Mouse (Mus musculus): ENCODE measurements around the gene Arid3c. TPM values are rescaled to one million over a fixed set of nuclear protein-coding genes. Genes with fewer than 3 reads are reported as not detected.

Arid3c gene
- polyA plus RNA-seq, 1 experiment from 2014 or later = 0.20 TPM

DNA sequence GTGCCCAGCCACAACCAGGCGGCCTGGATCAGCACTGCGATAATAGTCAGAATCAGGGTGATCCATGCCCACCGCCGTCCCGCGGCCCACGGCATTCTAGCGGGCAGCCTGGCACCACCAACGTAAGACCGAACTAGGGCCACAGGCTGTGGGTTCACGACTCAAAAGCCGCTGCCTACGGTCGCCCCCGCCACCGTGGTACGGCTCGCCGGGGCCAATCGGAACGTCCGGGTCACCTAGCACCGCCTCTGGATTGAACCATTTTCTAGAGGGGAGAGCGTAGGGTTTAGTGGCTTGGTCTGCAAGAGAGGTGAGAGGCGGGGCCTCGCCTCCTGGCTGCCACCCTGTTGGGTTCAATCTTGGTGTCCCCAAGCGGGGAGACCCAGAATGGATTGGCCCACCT is 10.2 kb upstream of the Arid3c start:
- Histone ChIP-seq H3K27me3 (no peaks in the 10 kb centered on the region), H3K4me3 (peak overlapping the region; percentile 75), H3K4me1 (peaks cover 16% of the 10 kb centered on the region), H3K36me3 (peaks cover 16% of the 10 kb centered on the region), H3K9ac (peak overlapping the region; percentile 88), H3K4me2 (peak overlapping the region; percentile 90), H3K27ac (peak overlapping the region; percentile 88), H3K9me3 (peaks cover 4% of the 10 kb centered on the region)
- WGBS = 0% methylated on average over 27 of the region's 27 CpGs
- ATAC-seq (ENCODE audit: insufficient number of reproducible peaks, insufficient read depth, low FRiP score, low TSS enrichment, low read depth) = peak; percentile 93

DNA sequence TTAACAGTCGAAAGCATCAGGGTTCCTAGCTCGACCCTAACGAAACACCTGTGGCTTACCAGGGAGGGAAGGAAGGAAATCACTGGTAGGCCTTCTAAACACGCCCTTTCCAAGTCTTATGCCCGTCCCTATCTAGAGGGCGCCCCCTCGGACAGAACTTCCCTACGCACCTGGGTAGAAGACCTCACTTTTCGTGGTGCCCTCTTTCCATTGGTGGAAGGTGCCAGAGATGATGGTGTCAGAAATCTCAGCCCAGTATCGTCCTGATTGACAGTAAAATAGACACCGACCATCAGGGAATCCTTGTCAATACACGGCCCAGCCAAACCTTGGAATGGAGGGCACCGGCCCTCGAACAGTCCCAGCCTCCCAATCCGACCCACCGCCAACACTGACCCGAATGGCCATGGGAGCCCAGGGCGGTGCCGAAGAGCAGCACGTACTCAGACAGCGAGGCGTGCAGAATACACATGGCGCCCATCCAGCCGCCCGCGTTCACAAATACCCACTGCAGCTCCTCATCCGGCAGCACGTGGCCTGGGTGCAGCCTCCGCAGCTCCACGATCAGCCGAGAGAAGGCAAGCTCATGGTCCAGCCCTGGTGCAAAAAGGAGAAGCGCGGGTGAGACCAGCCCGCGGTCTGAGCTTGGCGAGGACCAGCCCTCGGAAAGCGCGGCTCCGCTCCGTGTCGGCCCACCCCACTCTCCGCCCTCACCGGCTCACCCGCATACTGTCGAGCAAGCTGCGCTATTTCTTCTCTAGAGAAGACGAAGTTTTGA is 9.6 kb upstream of the Arid3c start:
- Histone ChIP-seq H3K4me3 (peak overlapping the region; percentile 75), H3K36me3 (peaks cover 12% of the 10 kb centered on the region), H3K9ac (peak overlapping the region; percentile 88), H3K27ac (peak overlapping the region; percentile 88), H3K9me3 (no peaks in the 10 kb centered on the region; the same call in 1 of the 2 replicates), H3K27me3 (no peaks in the 10 kb centered on the region), H3K4me2 (peak overlapping the region; percentile 90), H3K4me1 (peaks cover 16% of the 10 kb centered on the region)
- WGBS = under 1% methylated on average over 48 of the region's 48 CpGs
- ATAC-seq (ENCODE audit: insufficient number of reproducible peaks, insufficient read depth, low FRiP score, low TSS enrichment, low read depth) = peak; percentile 79

GRCm38 (mm10) chr4:41739260-41739659 is 8.3 kb upstream of the Arid3c start:
- no peak overlapping the region for H3K27ac ChIP-seq
- H3K27me3 ChIP-seq = no peaks in the 10 kb centered on the region
- no peak for ATAC-seq (ENCODE audit: insufficient number of reproducible peaks, insufficient read depth, low FRiP score, low TSS enrichment, low read depth)
- H3K4me3 ChIP-seq = no peak overlapping the region
- no peaks in the 10 kb centered on the region for H3K9me3 ChIP-seq
- peaks cover 12% of the 10 kb centered on the region for H3K36me3 ChIP-seq
- H3K9ac ChIP-seq = no peak overlapping the region; the same call in 1 of the 2 replicates
- 90% methylated on average over 13 of the region's 13 CpGs for WGBS
- peak overlapping the region; percentile 90 for H3K4me2 ChIP-seq
- peaks cover 16% of the 10 kb centered on the region for H3K4me1 ChIP-seq

DNA sequence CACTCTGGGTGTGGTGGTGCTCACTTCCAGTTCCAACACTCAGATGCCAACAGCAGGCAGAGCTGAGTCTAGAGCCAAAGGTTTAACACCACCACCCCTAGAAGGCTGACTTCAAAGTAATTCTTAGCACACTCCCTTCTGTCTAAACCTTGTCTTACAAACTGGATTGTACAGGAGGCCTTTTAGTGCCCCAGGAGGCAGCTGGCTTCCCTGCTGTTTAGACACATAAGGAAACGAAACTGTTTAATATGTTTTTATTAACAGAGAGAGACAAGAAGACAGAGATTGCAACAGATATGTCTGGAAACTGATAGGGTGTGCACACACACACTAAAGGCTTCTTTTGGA is 7.3 kb upstream of the Arid3c start:
- Histone ChIP-seq H3K4me3 (no peak overlapping the region), H3K9ac (no peak overlapping the region), H3K36me3 (peaks cover 12% of the 10 kb centered on the region), H3K27me3 (peaks cover 5% of the 10 kb centered on the region), H3K27ac (no peak overlapping the region), H3K4me2 (no peak overlapping the region), H3K4me1 (peaks cover 16% of the 10 kb centered on the region), H3K9me3 (no peaks in the 10 kb centered on the region)
- 77% methylated on average over 1 of the region's 1 CpGs for WGBS
- no peak for ATAC-seq (ENCODE audit: insufficient number of reproducible peaks, insufficient read depth, low FRiP score, low TSS enrichment, low read depth)

- peaks cover 12% of the 10 kb centered on the region for H3K36me3 ChIP-seq
- peaks cover 10% of the 10 kb centered on the region for H3K27me3 ChIP-seq
- 43% methylated on average over 8 of the region's 8 CpGs for WGBS
- no peak overlapping the region for H3K9ac ChIP-seq
- ATAC-seq (ENCODE audit: insufficient number of reproducible peaks, insufficient read depth, low FRiP score, low TSS enrichment, low read depth) = no peak
- H3K4me1 ChIP-seq = peaks cover 16% of the 10 kb centered on the region
- H3K27ac ChIP-seq = no peak overlapping the region
- no peak overlapping the region for H3K4me3 ChIP-seq
- H3K9me3 ChIP-seq = no peaks in the 10 kb centered on the region
- H3K4me2 ChIP-seq = no peak overlapping the region
These were observed 6.8 kb upstream of the Arid3c start for GRCm38 (mm10) chr4:41737602-41738255.

- Histone ChIP-seq H3K4me3 (no peak overlapping the region), H3K4me1 (peaks cover 30% of the 10 kb centered on the region), H3K27ac (no peak overlapping the region), H3K27me3 (peaks cover 81% of the 10 kb centered on the region), H3K36me3 (no peaks in the 10 kb centered on the region), H3K9me3 (no peaks in the 10 kb centered on the region), H3K9ac (no peak overlapping the region), H3K4me2 (no peak overlapping the region)
- no peak for ATAC-seq (ENCODE audit: insufficient number of reproducible peaks, insufficient read depth, low FRiP score, low TSS enrichment, low read depth)
- 13% methylated on average over 20 of the region's 20 CpGs for WGBS
These were observed 3.9 kb downstream of the Arid3c start for GRCm38 (mm10) chr4:41726826-41727621.

- Histone ChIP-seq H3K4me1 (peaks cover 27% of the 10 kb centered on the region), H3K4me3 (peak within 1 kb of the TSS; percentile 82), H3K9ac (peak within 1 kb of the TSS; percentile 89), H3K27ac (no peak within 1 kb of the TSS), H3K9me3 (no peaks in the 10 kb centered on the region), H3K36me3 (peaks cover 19% of the 10 kb centered on the region), H3K4me2 (peak within 1 kb of the TSS; percentile 78), H3K27me3 (peaks cover 44% of the 10 kb centered on the region)
- ATAC-seq (ENCODE audit: insufficient number of reproducible peaks, insufficient read depth, low FRiP score, low TSS enrichment, low read depth) = peak; percentile 82
- WGBS = under 1% methylated on average over 27 of the region's 27 CpGs
These were observed 8.0 kb downstream of the Arid3c start, which contains the start of gene Dctn3 for GRCm38 (mm10) chr4:41722918-41723351. Gene Dctn3 (minus strand): TSS chr4:41723170.

GRCm38 (mm10) chr4:41716834-41717233 is 14.1 kb downstream of the Arid3c start:
- Histone ChIP-seq H3K4me3 (no peak overlapping the region), H3K4me1 (peaks cover 44% of the 10 kb centered on the region), H3K27me3 (no peaks in the 10 kb centered on the region), H3K36me3 (peaks cover 35% of the 10 kb centered on the region), H3K9me3 (no peaks in the 10 kb centered on the region), H3K27ac (peak overlapping the region; percentile 55), H3K9ac (peak overlapping the region; percentile 52), H3K4me2 (no peak overlapping the region; the same call in 1 of the 2 replicates)
- WGBS = 22% methylated on average over 6 of the region's 6 CpGs
- ATAC-seq (ENCODE audit: insufficient number of reproducible peaks, insufficient read depth, low FRiP score, low TSS enrichment, low read depth) = no peak

DNA sequence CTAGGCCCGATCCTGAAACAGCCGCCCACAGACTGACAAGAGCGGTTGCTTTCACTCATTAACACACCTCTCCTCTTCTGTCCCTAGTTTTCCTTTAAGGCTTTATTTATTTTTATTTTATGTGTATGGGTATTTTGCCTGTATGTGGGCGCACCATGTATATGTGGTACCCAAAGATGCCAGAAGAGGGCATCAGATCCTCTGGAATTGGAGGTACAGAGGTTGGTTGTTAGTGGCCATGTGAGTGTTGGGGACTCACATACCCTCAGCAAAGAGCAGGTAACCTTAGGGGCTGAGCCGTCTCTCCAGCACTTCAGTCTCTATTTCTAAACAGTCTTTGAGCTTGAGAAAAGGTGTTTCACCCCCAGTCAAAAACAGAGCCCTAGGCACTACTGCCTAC is 15.3 kb downstream of the Arid3c start:
- Histone ChIP-seq H3K36me3 (peaks cover 35% of the 10 kb centered on the region), H3K4me1 (peaks cover 48% of the 10 kb centered on the region)
- 81% methylated on average over 5 of the region's 5 CpGs for WGBS

DNA sequence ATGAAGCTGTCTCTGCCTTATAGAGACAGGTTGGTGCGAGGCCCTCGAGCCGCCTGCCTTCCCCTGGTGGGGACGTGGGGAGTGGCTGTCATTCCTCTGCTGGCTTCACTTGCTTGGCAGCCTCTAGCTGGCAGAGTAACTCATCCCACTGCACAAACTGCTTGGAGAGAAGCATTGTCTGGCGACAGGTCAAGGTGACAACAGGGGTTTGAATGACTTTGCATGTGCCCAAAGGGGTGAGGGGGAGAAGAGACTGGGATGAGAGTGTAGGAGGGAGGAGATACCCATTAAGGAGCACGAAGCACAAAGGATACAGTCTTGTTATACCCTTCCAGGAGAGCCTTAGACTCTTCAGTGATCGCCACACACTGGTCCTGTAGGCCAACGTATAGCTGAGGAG is 15.9 kb downstream of the Arid3c start:
- H3K27me3 ChIP-seq = no peaks in the 10 kb centered on the region
- no peaks in the 10 kb centered on the region for H3K9me3 ChIP-seq
- H3K4me2 ChIP-seq = 0 out of 2 replicates have a peak overlapping the region, but pooled peaks have one; percentile 78
- 76% methylated on average over 8 of the region's 8 CpGs for WGBS
- H3K27ac ChIP-seq = no peak overlapping the region
- no peak for ATAC-seq (ENCODE audit: insufficient number of reproducible peaks, insufficient read depth, low FRiP score, low TSS enrichment, low read depth)
- peaks cover 38% of the 10 kb centered on the region for H3K36me3 ChIP-seq
- no peak overlapping the region for H3K9ac ChIP-seq
- no peak overlapping the region for H3K4me3 ChIP-seq
- peaks cover 48% of the 10 kb centered on the region for H3K4me1 ChIP-seq

More for the DNA sequence above, 15.3 kb downstream of the Arid3c start:
- ATAC-seq (ENCODE audit: insufficient number of reproducible peaks, insufficient read depth, low FRiP score, low TSS enrichment, low read depth) = no peak
- Histone ChIP-seq H3K4me2 (no peak overlapping the region), H3K4me3 (no peak overlapping the region), H3K9ac (no peak overlapping the region), H3K27me3 (no peaks in the 10 kb centered on the region), H3K27ac (no peak overlapping the region), H3K9me3 (no peaks in the 10 kb centered on the region)

GRCm38 (mm10) chr4:41714276-41714675 is 16.7 kb downstream of the Arid3c start:
- Histone ChIP-seq H3K27me3 (no peaks in the 10 kb centered on the region), H3K4me1 (peaks cover 48% of the 10 kb centered on the region), H3K9ac (peak overlapping the region; percentile 93; the same call in 1 of the 2 replicates), H3K36me3 (peaks cover 31% of the 10 kb centered on the region), H3K27ac (no peak overlapping the region), H3K4me3 (peak overlapping the region; percentile 82), H3K4me2 (peak overlapping the region; percentile 78), H3K9me3 (no peaks in the 10 kb centered on the region)
- ATAC-seq (ENCODE audit: insufficient number of reproducible peaks, insufficient read depth, low FRiP score, low TSS enrichment, low read depth) = no peak
- WGBS = 11% methylated on average over 8 of the region's 8 CpGs

Data from embryonic facial prominence, embryonic 13.5 days (tissue).